Mouse (Mus musculus) lung, postnatal 0 days (tissue): ENCODE measurements around the gene Ccdc154.

Experiments
- CTCF ChIP-seq: IDR thresholded peaks from 2 replicates; pipeline ENCODE4 v1.5.1; 2016; ENCODE audit warnings: antibody characterized with exemption, mild to moderate bottlenecking
- EP300 ChIP-seq: IDR thresholded peaks from 2 replicates; pipeline ENCODE4 v1.6.1; 2016; ENCODE audit warnings: antibody characterized with exemption, mild to moderate bottlenecking, control low read depth

DNA sequence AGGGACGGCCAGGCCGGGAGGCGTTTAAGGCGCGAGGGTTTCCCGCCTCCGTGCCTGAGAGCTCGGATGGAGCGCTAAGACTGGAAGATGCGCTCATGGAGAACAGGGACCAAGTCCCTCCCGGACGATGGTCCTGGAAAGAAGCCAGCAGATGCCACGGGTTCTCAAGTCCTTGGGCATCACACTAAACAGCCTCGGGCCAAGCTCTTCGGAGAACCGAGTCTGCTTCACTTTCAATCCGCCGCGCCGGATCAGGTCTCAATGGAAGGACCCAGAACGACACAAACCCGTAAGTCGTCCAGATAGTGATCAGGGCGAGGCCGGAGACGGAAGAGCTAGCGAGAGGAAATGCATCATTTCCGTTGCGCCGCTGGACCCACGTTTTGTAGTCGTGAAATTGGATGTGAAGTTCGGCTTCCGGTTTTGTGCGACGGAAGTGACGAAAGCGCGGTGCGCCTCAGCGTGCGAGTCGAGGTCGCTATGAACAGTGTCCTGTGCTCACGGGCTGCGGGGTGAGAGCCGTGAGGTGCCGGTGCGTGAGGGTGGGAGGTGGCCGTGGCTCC lies 21.9 kb downstream of the Ccdc154 start, which contains the start of gene BC003965:
- TF ChIP-seq CTCF (no peak), EP300 (peak; percentile 93)
